Mouse (Mus musculus) CH12.LX (cell line): ENCODE data around the gene Rnf144b. TPM values are rescaled to one million over a fixed set of nuclear protein-coding genes. Genes with fewer than 3 reads are reported as not detected.
A peak's percentile ranks its signal among the peaks of the same experiment; 100 is the strongest.

Source experiments
- DNase-seq: peaks from one replicate; pipeline ENCODE4 v3.0.0-alpha.2; 2013; ENCODE audit errors: extremely low read depth
- H3K27ac ChIP-seq: 2 replicates; pipeline ENCODE4 v1.5.1; 2012; ENCODE audit warnings: low read depth, mild to moderate bottlenecking, control low read depth, moderate library complexity; ENCODE audit not compliant: insufficient read depth
- H3K27me3 ChIP-seq: replicated peaks from 2 replicates; pipeline ENCODE3; 2012; ENCODE audit warnings: inconsistent platforms
- H3K36me3 ChIP-seq, 2 experiments: replicated peaks in 1 of 2; 2 replicates each; pipeline versions ENCODE3 to v1.6.1; 2012; ENCODE audit warnings: inconsistent platforms in 1 of 2, low read length in 1 of 2, mild to moderate bottlenecking in 1 of 2, mixed read lengths in 1 of 2, moderate library complexity in 1 of 2; ENCODE audit not compliant: control insufficient read depth in 1 of 2, insufficient read depth in 1 of 2
- H3K4me1 ChIP-seq, 2 experiments: 2 replicates each; pipeline ENCODE4 v1.6.1; 2012; ENCODE audit warnings: inconsistent platforms in 1 of 2, moderate library complexity in 1 of 2; ENCODE audit not compliant: insufficient read depth in 2 of 2, control insufficient read depth in 1 of 2
- H3K4me2 ChIP-seq: 2 replicates; pipeline ENCODE4 v1.6.1; 2012; ENCODE audit warnings: low read depth, mild to moderate bottlenecking, control low read depth; ENCODE audit not compliant: poor library complexity, insufficient read depth, severe bottlenecking
- H3K4me3 ChIP-seq, 3 experiments: fragments of 150-350 bp in 1 of 3; sonication (generic) in 1 of 3; replicated peaks in 1 of 3; 2 replicates each; pipeline versions ENCODE3 to v1.5.1; 2011 to 2012; ENCODE audit warnings: low read depth in 2 of 3, low read length in 2 of 3, mild to moderate bottlenecking in 2 of 3, moderate library complexity in 2 of 3, control low read depth in 1 of 3, improper control_type of control experiment in 1 of 3, inconsistent platforms in 1 of 3, mixed read lengths in 1 of 3; ENCODE audit not compliant: poor library complexity in 1 of 3
- H3K79me2 ChIP-seq: replicated peaks from 2 replicates; pipeline ENCODE4 v1.6.1; 2012; ENCODE audit warnings: mild to moderate bottlenecking, moderate library complexity; ENCODE audit not compliant: control insufficient read depth, poor library complexity, insufficient read depth, severe bottlenecking; ENCODE audit errors: extremely low read depth
- H3K9ac ChIP-seq: 2 replicates; pipeline ENCODE4 v1.6.1; 2012; ENCODE audit warnings: low read depth, mild to moderate bottlenecking, control low read depth, moderate library complexity; ENCODE audit not compliant: insufficient read depth
- H3K9me3 ChIP-seq: replicated peaks from 2 replicates; pipeline ENCODE3; 2012; ENCODE audit warnings: low read length, inconsistent platforms, mixed read lengths
- BHLHE40 ChIP-seq: IDR thresholded peaks from 2 replicates; pipeline ENCODE4 v1.6.1; 2011; ENCODE audit warnings: mild to moderate bottlenecking, low read depth, low read length, improper control_type of control experiment
- CHD2 ChIP-seq: IDR thresholded peaks from 2 replicates; pipeline ENCODE4 v1.6.1; 2011; ENCODE audit warnings: low read length, improper control_type of control experiment
- CTCF ChIP-seq, 2 experiments: IDR thresholded peaks in 1 of 2; conservative IDR thresholded peaks in 1 of 2; 2 replicates each; pipeline ENCODE4 v1.5.1; 2011 to 2012; ENCODE audit warnings: low read depth in 2 of 2, low read length in 2 of 2, improper control_type of control experiment in 1 of 2, inconsistent platforms in 1 of 2, mild to moderate bottlenecking in 1 of 2, moderate library complexity in 1 of 2
- ELF1 ChIP-seq: IDR thresholded peaks from 2 replicates; pipeline ENCODE4 v1.6.1; 2014; ENCODE audit warnings: low read depth, mild to moderate bottlenecking, inconsistent platforms, low read length, improper control_type of control experiment
- EP300 ChIP-seq: IDR thresholded peaks from 2 replicates; pipeline ENCODE4 v1.6.1; 2011; ENCODE audit warnings: low read length, improper control_type of control experiment
- JUND ChIP-seq: conservative IDR thresholded peaks from 2 replicates; pipeline ENCODE4 v1.6.1; 2011; ENCODE audit warnings: low read depth, low read length, improper control_type of control experiment
- KAT2A ChIP-seq: IDR thresholded peaks from 2 replicates; pipeline ENCODE4 v1.6.1; 2012; ENCODE audit warnings: low read length, improper control_type of control experiment, inconsistent platforms; ENCODE audit not compliant: insufficient replicate concordance
- MAFK ChIP-seq: IDR thresholded peaks from 2 replicates; pipeline ENCODE4 v1.6.1; 2011; ENCODE audit warnings: low read length, improper control_type of control experiment; ENCODE audit not compliant: insufficient replicate concordance
- MAX ChIP-seq: IDR thresholded peaks from 2 replicates; pipeline ENCODE4 v1.6.1; 2011; ENCODE audit warnings: low read length, improper control_type of control experiment
- MAZ ChIP-seq: IDR thresholded peaks from 2 replicates; pipeline ENCODE4 v1.6.1; 2012; ENCODE audit warnings: low read depth, mild to moderate bottlenecking, inconsistent platforms, low read length, improper control_type of control experiment, moderate library complexity
- MXI1 ChIP-seq: IDR thresholded peaks from 2 replicates; pipeline ENCODE4 v1.6.1; 2011; ENCODE audit warnings: mild to moderate bottlenecking, low read depth, low read length, improper control_type of control experiment
- MYC ChIP-seq: IDR thresholded peaks from 2 replicates; pipeline ENCODE4 v1.6.1; 2011; ENCODE audit warnings: low read depth, mild to moderate bottlenecking, improper control_type of control experiment, low read length
- NELFE ChIP-seq: IDR thresholded peaks from 2 replicates; pipeline ENCODE4 v1.6.1; 2011; ENCODE audit warnings: low read depth, low read length, improper control_type of control experiment
- NRF1 ChIP-seq: IDR thresholded peaks from 2 replicates; pipeline ENCODE4 v1.6.1; 2014; ENCODE audit warnings: low read depth, mild to moderate bottlenecking, inconsistent platforms, low read length, improper control_type of control experiment, moderate library complexity
- PAX5 ChIP-seq: IDR thresholded peaks from 2 replicates; pipeline ENCODE4 v1.6.1; 2012; ENCODE audit warnings: low read length, inconsistent platforms, mixed read lengths
- POLR2AphosphoS2 ChIP-seq: IDR thresholded peaks from 2 replicates; pipeline ENCODE4 v1.6.1; 2011; ENCODE audit warnings: low read depth, low read length, improper control_type of control experiment
- RAD21 ChIP-seq: IDR thresholded peaks from 2 replicates; pipeline ENCODE4 v1.6.1; 2011; ENCODE audit warnings: low read depth, mild to moderate bottlenecking, low read length, improper control_type of control experiment, moderate library complexity
- SMC3 ChIP-seq: IDR thresholded peaks from 2 replicates; pipeline ENCODE4 v1.6.1; 2011; ENCODE audit warnings: low read depth, low read length, improper control_type of control experiment
- USF2 ChIP-seq: conservative IDR thresholded peaks from 2 replicates; pipeline ENCODE4 v1.6.1; 2011; ENCODE audit warnings: low read depth, low read length, improper control_type of control experiment
- ZC3H11A ChIP-seq: IDR thresholded peaks from 2 replicates; pipeline ENCODE4 v1.6.1; 2012; ENCODE audit warnings: low read depth, mild to moderate bottlenecking, inconsistent platforms, low read length, improper control_type of control experiment
- dilution Hi-C: fragments of 300-500 bp; cut with MboI; formaldehyde crosslinking; loops from 2 replicates; pipeline ENCODE4 v1.14.3; 2020; ENCODE audit warnings: low sequenced_read_pairs; ENCODE audit not compliant: extremely low pct_unique_long_range_greater_than_20kb, extremely low pct_ligation_motif_present
- in situ Hi-C: fragments of 300-500 bp; cut with MboI; formaldehyde crosslinking; loops from 3 replicates; pipeline ENCODE4 v1.14.3; 2019; ENCODE audit warnings: low sequenced_read_pairs, low pct_ligation_motif_present, low pct_unique_long_range_greater_than_20kb, mixed read lengths
- polyA plus RNA-seq: library from polyadenylated mRNA; unstranded; fragments of >175 nt; gene quantifications from 2 replicates; pipeline ENCODE4 v1.2.1, GENCODE M21; 2012; ENCODE audit warnings: low read depth; ENCODE audit not compliant: insufficient read length
- total RNA-seq, 2 experiments: library from RNA; depleted of rRNA; stranded (reverse); fragments of 300-350 nt in 1 of 2; fragments of >200 nt in 1 of 2; gene quantifications; 2 replicates each; pipeline ENCODE4 v1.2.3; 2012 to 2014

The Rnf144b gene
- total and polyA plus RNA-seq, 3 experiments: not detected

DNA sequence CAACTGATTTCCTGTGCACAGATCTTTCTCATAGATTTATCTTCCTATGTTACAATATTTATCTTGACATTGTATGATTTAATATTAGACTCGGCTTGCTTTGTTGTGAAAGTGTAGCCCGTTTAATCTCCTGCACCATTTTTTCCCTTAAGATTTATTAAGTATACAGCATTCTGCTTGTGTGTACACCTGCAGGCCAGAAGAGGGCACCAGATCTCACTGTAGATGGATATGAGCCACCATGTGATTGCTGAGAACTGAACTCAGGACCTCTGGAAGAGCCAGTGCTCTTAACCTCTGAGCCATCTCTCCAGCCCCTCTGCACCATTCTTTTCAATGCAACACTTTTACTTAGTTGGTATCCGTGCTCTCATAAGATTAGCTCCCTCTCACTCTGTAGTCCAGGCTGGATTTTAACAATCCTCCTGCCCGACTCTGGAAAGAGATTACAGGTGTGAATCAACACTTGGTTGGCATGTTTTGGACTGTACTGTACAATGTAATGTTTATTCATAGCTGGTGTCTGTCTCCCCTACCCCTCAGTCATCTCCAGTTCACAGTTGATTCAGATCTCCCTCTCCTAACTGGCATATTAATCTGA, 41.5 kb upstream of the Rnf144b start:
- TF ChIP-seq PAX5 (no peak), EP300 (no peak), MAFK (no peak), JUND (no peak), ELF1 (no peak), MYC (no peak), BHLHE40 (no peak), KAT2A (no peak), RAD21 (peak; percentile 36), NRF1 (no peak), ZC3H11A (no peak), MAX (no peak), NELFE (no peak), MAZ (no peak), SMC3 (peak; percentile 26; the same call in 1 of the 2 replicates), CTCF (conservative IDR thresholded peaks at IDR 0.05 in 1 of 2, IDR thresholded peaks at IDR 0.05 in 1 of 2; ENCODE audit: low read depth in 2 of 2, low read length in 2 of 2) (peak; percentile 32 to 52; a peak in 3 of 4 replicates)
- H3K9me3 ChIP-seq: no peaks in the 10 kb centered on the region
- DNase-seq: no peak

DNA sequence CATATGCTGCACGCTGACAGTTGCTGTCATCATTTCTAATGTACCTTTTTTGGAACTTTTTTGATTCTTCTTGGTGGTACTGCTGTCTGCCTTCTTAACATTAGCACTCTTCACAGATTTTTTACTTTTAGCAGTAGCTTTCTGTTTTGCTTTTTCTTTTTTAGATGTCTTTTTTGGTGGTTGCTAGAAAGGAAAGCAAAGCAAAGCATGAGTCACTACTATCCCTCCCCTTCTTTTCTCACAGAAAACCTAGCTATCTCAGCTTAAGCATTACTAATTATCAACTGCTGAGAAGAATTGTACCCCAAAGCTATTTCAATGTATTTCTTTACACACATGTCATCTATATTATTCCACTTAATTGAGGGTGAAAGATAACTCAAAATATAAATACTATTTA, 34.0 kb upstream of the Rnf144b start:
- H3K27me3 ChIP-seq: no peaks in the 10 kb centered on the region
- H3K27ac ChIP-seq: no peak overlapping the region
- no peak for DNase-seq
- H3K9ac ChIP-seq: no peak overlapping the region
- no peak overlapping the region for H3K4me3 ChIP-seq
- peaks cover 2% of the 10 kb centered on the region; the same call in 1 of the 2 replicates for H3K79me2 ChIP-seq
- no peak overlapping the region for H3K4me2 ChIP-seq
- TF ChIP-seq EP300 (no peak), SMC3 (no peak), MAFK (no peak), USF2 (no peak), NELFE (no peak), CHD2 (no peak), MXI1 (no peak), POLR2AphosphoS2 (no peak), NRF1 (no peak)
- no peaks in the 10 kb centered on the region for H3K4me1 ChIP-seq
- dilution Hi-C loops (no loop called here), in situ Hi-C loops (no loop called here)
- H3K36me3 ChIP-seq: peaks cover 14 to 78% of the 10 kb centered on the region in 2 experiments
- no peaks in the 10 kb centered on the region for H3K9me3 ChIP-seq

More for the DNA sequence above, 41.5 kb upstream of the Rnf144b start:
- in situ Hi-C loops (no loop called here), dilution Hi-C loops (no loop called here)
- Histone ChIP-seq H3K9ac (no peak overlapping the region), H3K36me3 (peaks cover 6 to 76% of the 10 kb centered on the region in 2 experiments), H3K4me1 (no peaks in the 10 kb centered on the region), H3K79me2 (no peaks in the 10 kb centered on the region), H3K4me2 (no peak overlapping the region), H3K4me3 (no peak overlapping the region), H3K27ac (no peak overlapping the region), H3K27me3 (no peaks in the 10 kb centered on the region)
